In the genomic region with DNA sequence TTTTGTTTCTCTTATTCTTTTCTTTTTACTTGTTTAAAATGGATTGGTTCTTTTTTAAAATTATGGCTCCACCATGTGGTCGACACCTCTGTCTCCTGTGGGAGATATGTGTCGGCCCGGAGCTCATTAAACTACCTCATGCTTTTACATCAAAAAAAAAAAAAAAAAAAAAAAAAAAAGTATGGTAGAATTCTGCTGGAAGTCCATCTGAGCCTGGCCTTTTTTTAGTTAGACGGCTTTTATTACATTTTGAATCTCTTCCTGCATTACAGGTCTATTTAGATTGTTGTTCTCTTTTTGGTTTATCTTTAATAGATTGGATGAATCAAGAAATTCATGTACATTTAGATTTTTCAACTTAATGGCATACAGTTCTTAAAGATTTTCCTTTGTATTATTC, we compare ENCODE assay signal across 22 mouse cellular contexts.
"Had no signal": no experiment of that assay in that cellular context is flagged by ENCODE, and none has a peak within 500 bp of the region (broad histone marks: within the 10 kb centered on the region; RNA-seq: fewer than 3 reads in every experiment).

No protein-coding gene starts in this region.

- H3K4me1 ChIP-seq: limb, embryonic 12.5 days; limb, embryonic 15.5 days; midbrain, embryonic 12.5 days; midbrain, embryonic 15.5 days; neural tube, embryonic 12.5 days; neural tube, embryonic 15.5 days; stomach, embryonic 15.5 days had no signal

- ATAC-seq: liver, postnatal 0 days; lung, postnatal 0 days; midbrain, embryonic 15.5 days had no signal

- H3K36me3 ChIP-seq: limb, embryonic 12.5 days; limb, embryonic 15.5 days; midbrain, embryonic 12.5 days; midbrain, embryonic 15.5 days; neural tube, embryonic 12.5 days; neural tube, embryonic 15.5 days; stomach, embryonic 15.5 days had no signal

- H3K4me2 ChIP-seq: limb, embryonic 12.5 days; limb, embryonic 15.5 days; liver, embryonic 11.5 days; lung, embryonic 14.5 days; midbrain, embryonic 12.5 days; midbrain, embryonic 15.5 days; neural tube, embryonic 12.5 days; neural tube, embryonic 15.5 days; stomach, embryonic 15.5 days had no signal

- H3K9me3 ChIP-seq: limb, embryonic 12.5 days; limb, embryonic 15.5 days; midbrain, embryonic 12.5 days; midbrain, embryonic 15.5 days; neural tube, embryonic 12.5 days; neural tube, embryonic 15.5 days; stomach, embryonic 15.5 days had no signal

- H3K9ac ChIP-seq: limb, embryonic 12.5 days; limb, embryonic 15.5 days; liver, embryonic 14.5 days; liver, postnatal 0 days; lung, embryonic 14.5 days; midbrain, embryonic 12.5 days; midbrain, embryonic 15.5 days; neural tube, embryonic 12.5 days; neural tube, embryonic 15.5 days; stomach, embryonic 15.5 days had no signal

- H3K27ac ChIP-seq: left cerebral cortex, adult 2 months; limb, embryonic 12.5 days; limb, embryonic 15.5 days; liver, embryonic 14.5 days; macrophage; midbrain, embryonic 12.5 days; midbrain, embryonic 15.5 days; neural tube, embryonic 12.5 days; neural tube, embryonic 15.5 days; stomach, embryonic 15.5 days had no signal

- H3K4me3 ChIP-seq: left cerebral cortex, adult 2 months; limb, embryonic 12.5 days; limb, embryonic 15.5 days; midbrain, embryonic 12.5 days; midbrain, embryonic 15.5 days; neural tube, embryonic 12.5 days; neural tube, embryonic 15.5 days; stomach, embryonic 15.5 days had no signal

- H3K27me3 ChIP-seq: limb, embryonic 12.5 days; limb, embryonic 15.5 days; midbrain, embryonic 12.5 days; midbrain, embryonic 15.5 days; neural tube, embryonic 12.5 days; neural tube, embryonic 15.5 days; stomach, embryonic 15.5 days had no signal

- DNase-seq: kidney, postnatal 14 days; kidney, postnatal 4 days; layer of hippocampus, postnatal 36 days; left cerebral cortex, postnatal 4 days; liver, postnatal 0 days; lung, embryonic 14.5 days; retina, postnatal 1 day; right cerebral cortex, postnatal 25 days; spleen, adult 18-20 months; thymus, postnatal 25 days had no signal
